Mouse (Mus musculus): ENCODE data around the gene Gpm6a. TPM values are rescaled to one million over a fixed set of nuclear protein-coding genes. Genes with fewer than 3 reads are reported as not detected.

Gpm6a gene
- polyA plus RNA-seq, 1 experiment: 2.5 TPM

DNA sequence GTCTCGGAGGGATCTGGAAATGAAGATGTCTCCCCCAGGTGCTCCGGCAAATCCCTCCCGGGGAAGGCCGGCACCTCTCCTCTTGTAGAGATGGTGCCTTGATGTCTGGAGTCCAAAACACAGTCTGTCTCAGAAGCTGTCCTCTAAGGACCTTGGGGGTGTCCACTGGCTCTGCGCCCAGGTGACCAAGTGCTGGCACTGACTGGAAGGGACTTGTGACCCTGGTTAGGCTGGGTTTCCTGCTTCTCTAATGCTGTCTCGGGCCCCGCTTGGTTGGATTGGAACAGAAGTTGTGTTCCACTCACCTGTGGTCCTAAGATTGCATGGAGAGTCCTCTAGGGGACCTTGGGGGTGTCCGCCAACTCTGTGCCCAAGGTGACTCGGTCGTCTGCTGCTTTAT is 118.8 kb downstream of the Gpm6a start:
- TF ChIP-seq CTCF (IDR thresholded peaks at IDR 0.05; ENCODE audit: control insufficient read depth, insufficient read depth, low read length): no peak
- H3K4me3 ChIP-seq (replicated peaks; ENCODE audit: control insufficient read depth, low read depth, low read length): no peak overlapping the region
- 78% methylated on average over 10 of the region's 10 CpGs for WGBS
- H3K27ac ChIP-seq (ENCODE audit: control insufficient read depth, insufficient read depth, low read depth, low read length, poor library complexity): no peak overlapping the region
- no peaks in the 10 kb centered on the region for H3K4me1 ChIP-seq (ENCODE audit: control insufficient read depth, insufficient read depth, low read length)

- no peak overlapping the region for H3K27ac ChIP-seq (ENCODE audit: control insufficient read depth, insufficient read depth, low read depth, low read length, poor library complexity)
- TF ChIP-seq POLR2A (IDR thresholded peaks at IDR 0.05; ENCODE audit: borderline replicate concordance, control insufficient read depth, low read depth, low read length) (no peak), CTCF (IDR thresholded peaks at IDR 0.05; ENCODE audit: control insufficient read depth, insufficient read depth, low read length) (no peak)
Measured at GRCm38 (mm10) chr8:55102195-55102594, 147.6 kb downstream of the Gpm6a start.

DNA sequence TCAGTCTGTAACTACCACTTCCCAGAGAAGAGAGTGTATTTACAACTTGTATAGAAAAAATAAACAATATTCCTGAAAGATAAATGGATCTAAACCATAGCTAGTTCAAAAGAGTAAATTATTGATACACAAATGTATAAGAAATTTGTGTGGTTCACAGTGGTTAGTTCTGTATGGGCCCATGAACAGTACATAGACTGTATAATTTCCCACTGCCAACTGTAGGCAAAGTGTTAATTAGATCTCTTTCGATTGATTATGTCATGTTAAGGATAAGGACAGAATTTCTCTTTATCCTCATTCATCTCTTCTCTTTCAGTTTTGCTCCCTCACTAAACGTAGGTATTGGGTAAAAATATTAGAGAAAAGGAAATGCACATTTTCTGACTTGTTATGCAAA is 148.4 kb downstream of the Gpm6a start:
- Histone ChIP-seq H3K27ac (ENCODE audit: control insufficient read depth, insufficient read depth, low read depth, low read length, poor library complexity) (no peak overlapping the region), H3K4me1 (ENCODE audit: control insufficient read depth, insufficient read depth, low read length) (no peaks in the 10 kb centered on the region), H3K4me3 (replicated peaks; ENCODE audit: control insufficient read depth, low read depth, low read length) (no peak overlapping the region)
- 57% methylated on average over 2 of the region's 2 CpGs for WGBS
- TF ChIP-seq POLR2A (IDR thresholded peaks at IDR 0.05; ENCODE audit: borderline replicate concordance, control insufficient read depth, low read depth, low read length): no peak
- no peak for TF ChIP-seq CTCF (IDR thresholded peaks at IDR 0.05; ENCODE audit: control insufficient read depth, insufficient read depth, low read length)

More at GRCm38 (mm10) chr8:55102195-55102594, 147.6 kb downstream of the Gpm6a start:
- Histone ChIP-seq H3K4me3 (replicated peaks; ENCODE audit: control insufficient read depth, low read depth, low read length) (no peak overlapping the region), H3K4me1 (ENCODE audit: control insufficient read depth, insufficient read depth, low read length) (no peaks in the 10 kb centered on the region)

DNA sequence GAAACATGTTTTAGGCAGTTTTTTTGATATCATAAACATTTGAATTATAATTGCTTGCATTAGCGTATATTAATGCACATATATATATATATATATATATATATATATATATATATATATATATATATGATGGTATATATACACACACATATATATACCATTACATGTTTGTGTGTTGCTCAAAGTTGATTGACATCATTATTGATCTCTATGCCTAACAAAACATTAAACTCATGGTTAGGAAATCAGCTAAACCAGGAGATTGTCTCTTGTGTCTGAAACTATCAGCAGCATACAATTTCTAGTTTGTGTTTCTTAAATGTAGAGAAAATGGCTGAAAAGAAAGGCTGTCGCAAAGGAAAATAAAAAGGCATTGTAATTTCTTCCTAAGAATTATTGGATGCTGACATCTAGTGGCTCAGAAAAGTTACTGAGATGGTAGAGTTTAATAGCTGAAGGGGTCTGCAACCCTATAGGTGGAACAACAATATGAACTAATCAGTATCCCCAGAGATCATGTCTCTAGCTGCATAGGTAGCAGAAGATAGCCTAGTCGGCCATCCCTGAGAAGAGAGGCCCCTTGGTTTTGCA is 149.3 kb downstream of the Gpm6a start:
- H3K4me3 ChIP-seq (replicated peaks; ENCODE audit: control insufficient read depth, low read depth, low read length): no peak overlapping the region
- 54% methylated on average over 3 of the region's 3 CpGs for WGBS
- H3K4me1 ChIP-seq (ENCODE audit: control insufficient read depth, insufficient read depth, low read length): no peaks in the 10 kb centered on the region
- no peak for TF ChIP-seq POLR2A (IDR thresholded peaks at IDR 0.05; ENCODE audit: borderline replicate concordance, control insufficient read depth, low read depth, low read length)
- TF ChIP-seq CTCF (IDR thresholded peaks at IDR 0.05; ENCODE audit: control insufficient read depth, insufficient read depth, low read length): no peak
- no peak overlapping the region for H3K27ac ChIP-seq (ENCODE audit: control insufficient read depth, insufficient read depth, low read depth, low read length, poor library complexity)

Other genes with a start within 250 kb of the Gpm6a start
- 9.5 TPM in 1 of 2 replicates, not detected in the other for gene Wdr17, start 67.7 kb upstream of the Gpm6a start, polyA plus RNA-seq (2011; ENCODE audit: insufficient read depth, insufficient read length, low replicate concordance, missing spikeins)